Mouse (Mus musculus) midbrain, postnatal 0 days (tissue): ENCODE measurements around the gene Egr2. TPM values are rescaled to one million over a fixed set of nuclear protein-coding genes. Genes with fewer than 3 reads are reported as not detected.

ENCODE experiments used
- ATAC-seq: fragments of 200-750 bp; cut with Nextera tagmentation; 2 replicates; pipeline ENCODE4 v1.8.0; 2017; ENCODE audit warnings: moderate number of reproducible peaks, mild to moderate bottlenecking, moderate TSS enrichment, moderate library complexity; ENCODE audit not compliant: low FRiP score
- DNase-seq: peaks from one replicate; pipeline ENCODE4 v3.0.0-alpha.2; 2015; ENCODE audit warnings: low spot score
- H3K27ac ChIP-seq: fragments of 300-500 bp; sonication (generic); 2 replicates; pipeline ENCODE4 v1.5.1; 2014; ENCODE audit warnings: low read depth, mild to moderate bottlenecking, low read length, mixed read lengths
- H3K27me3 ChIP-seq: fragments of 300-500 bp; sonication (generic); 2 replicates; pipeline ENCODE4 v1.6.1; 2014; ENCODE audit warnings: low read length, control low read depth, mixed read lengths; ENCODE audit not compliant: insufficient read depth
- H3K36me3 ChIP-seq: fragments of 300-500 bp; sonication (generic); 2 replicates; pipeline ENCODE4 v1.6.1; 2014; ENCODE audit warnings: low read length, control low read depth, mixed read lengths; ENCODE audit not compliant: insufficient read depth
- H3K4me1 ChIP-seq: fragments of 300-500 bp; sonication (generic); 2 replicates; pipeline ENCODE4 v1.6.1; 2014; ENCODE audit warnings: mild to moderate bottlenecking, control low read depth, antibody characterized with exemption, low read length, mixed read lengths; ENCODE audit not compliant: insufficient read depth
- H3K4me2 ChIP-seq: fragments of 300-500 bp; sonication (generic); 2 replicates; pipeline ENCODE4 v1.6.1; 2014; ENCODE audit warnings: low read depth, mild to moderate bottlenecking, low read length, mixed read lengths; ENCODE audit not compliant: poor library complexity, severe bottlenecking
- H3K4me3 ChIP-seq: fragments of 300-500 bp; sonication (generic); 2 replicates; pipeline ENCODE4 v1.5.1; 2014; ENCODE audit warnings: low read depth, mild to moderate bottlenecking, low read length, moderate library complexity
- H3K9ac ChIP-seq: fragments of 300-500 bp; sonication (generic); replicated peaks from 2 replicates; pipeline ENCODE4 v1.6.1; 2014; ENCODE audit warnings: mild to moderate bottlenecking, low read length, moderate library complexity, mixed read lengths; ENCODE audit not compliant: poor library complexity, severe bottlenecking
- H3K9me3 ChIP-seq: fragments of 300-500 bp; sonication (generic); 2 replicates; pipeline ENCODE4 v1.6.1; 2016; ENCODE audit warnings: low read length, control low read depth
- CTCF ChIP-seq: IDR thresholded peaks from 2 replicates; pipeline ENCODE4 v1.5.1; 2016; ENCODE audit warnings: antibody characterized with exemption, mild to moderate bottlenecking
- WGBS: fragments of 180-500 bp; shearing (Covaris S2); extraction: QIAGEN DNeasy Blood & Tissue Kit; methylation state at CpG from one replicate; pipeline ENCODE4 v1.1.7; 2014; 5-methylcytosine and 5-hydroxymethylcytosine counted together
- polyA plus RNA-seq: library from polyadenylated mRNA; unstranded; fragments of >200 nt; fragmentation: Nextera tagmentation; extraction: Ambion mirVana; gene quantifications from 2 replicates; pipeline ENCODE4 v1.2.1, GENCODE M21; 2015
- total RNA-seq: library from RNA; depleted of rRNA; stranded (reverse); fragments of >200 nt; gene quantifications from 2 replicates; pipeline ENCODE4 v1.2.3, GENCODE M21; 2014

The Egr2 gene
- total and polyA plus RNA-seq, 2 experiments from 2014 or later, result 0.35 to 0.60 TPM

- DNase-seq, result no peak
- Histone ChIP-seq H3K4me2 (peak overlapping the region; percentile 98), H3K4me3 (peak overlapping the region; percentile 52), H3K27me3 (peaks cover 53% of the 10 kb centered on the region), H3K4me1 (peaks cover 19% of the 10 kb centered on the region), H3K9ac (no peak overlapping the region), H3K36me3 (no peaks in the 10 kb centered on the region), H3K9me3 (no peaks in the 10 kb centered on the region), H3K27ac (no peak overlapping the region)
- no peak for ATAC-seq
- WGBS, result 28% methylated on average over 6 of the region's 6 CpGs
- no peak for TF ChIP-seq CTCF
Observed at GRCm38 (mm10) chr10:67539401-67539730, 4.1 kb downstream of the Egr2 start.

- peaks cover 19% of the 10 kb centered on the region for H3K4me1 ChIP-seq
- DNase-seq (no peak), ATAC-seq (no peak)
- peak overlapping the region; percentile 5; the same call in 1 of the 2 replicates for H3K4me3 ChIP-seq
- no peaks in the 10 kb centered on the region for H3K36me3 ChIP-seq
- H3K9ac ChIP-seq, result no peak overlapping the region
- no peak overlapping the region for H3K27ac ChIP-seq
- H3K9me3 ChIP-seq, result no peaks in the 10 kb centered on the region
- no peak for TF ChIP-seq CTCF
- H3K27me3 ChIP-seq, result peaks cover 42% of the 10 kb centered on the region
- WGBS, result 26% methylated on average over 19 of the region's 19 CpGs
- no peak overlapping the region for H3K4me2 ChIP-seq
Observed at GRCm38 (mm10) chr10:67540591-67540990, 5.3 kb downstream of the Egr2 start.

- WGBS, result under 1% methylated on average over 20 of the region's 20 CpGs
- peak; percentile 18 for DNase-seq
- TF ChIP-seq CTCF, result no peak
Observed at GRCm38 (mm10) chr10:67547850-67548260, 12.6 kb downstream of the Egr2 start.

GRCm38 (mm10) chr10:67548261-67548854, 13.1 kb downstream of the Egr2 start:
- H3K4me1 ChIP-seq, result peaks cover 11% of the 10 kb centered on the region; the same call in 1 of the 2 replicates
- peak overlapping the region; percentile 97 for H3K4me2 ChIP-seq
- no peak for TF ChIP-seq CTCF
- DNase-seq, result peak; percentile 43
- ATAC-seq, result peak; percentile 81
- H3K27ac ChIP-seq, result peak overlapping the region; percentile 96
- H3K27me3 ChIP-seq, result no peaks in the 10 kb centered on the region
- H3K4me3 ChIP-seq, result peak overlapping the region; percentile 71
- WGBS, result under 1% methylated on average over 55 of the region's 73 CpGs
- H3K36me3 ChIP-seq, result no peaks in the 10 kb centered on the region
- no peaks in the 10 kb centered on the region for H3K9me3 ChIP-seq
- peak overlapping the region; percentile 68 for H3K9ac ChIP-seq

More at GRCm38 (mm10) chr10:67547850-67548260, 12.6 kb downstream of the Egr2 start:
- H3K27ac ChIP-seq, result peak overlapping the region; percentile 96
- no peaks in the 10 kb centered on the region for H3K9me3 ChIP-seq
- peak overlapping the region; percentile 71 for H3K4me3 ChIP-seq
- peak overlapping the region; percentile 97 for H3K4me2 ChIP-seq
- H3K9ac ChIP-seq, result peak overlapping the region; percentile 68
- no peaks in the 10 kb centered on the region for H3K27me3 ChIP-seq
- no peaks in the 10 kb centered on the region for H3K36me3 ChIP-seq
- H3K4me1 ChIP-seq, result peaks cover 11% of the 10 kb centered on the region; the same call in 1 of the 2 replicates
- no peak for ATAC-seq

- peak; percentile 98 for ATAC-seq
- peak; percentile 41 for TF ChIP-seq CTCF
- Histone ChIP-seq H3K4me3 (peak within 1 kb of the TSS; percentile 71), H3K27me3 (no peaks in the 10 kb centered on the region), H3K36me3 (no peaks in the 10 kb centered on the region), H3K9ac (peak within 1 kb of the TSS; percentile 68), H3K27ac (peak within 1 kb of the TSS; percentile 96), H3K4me1 (peaks cover 11% of the 10 kb centered on the region; the same call in 1 of the 2 replicates), H3K4me2 (peak within 1 kb of the TSS; percentile 97), H3K9me3 (no peaks in the 10 kb centered on the region)
- WGBS, result under 1% methylated on average over 66 of the region's 79 CpGs
- peak; percentile 97 for DNase-seq
Observed at GRCm38 (mm10) chr10:67548877-67549731, 13.8 kb downstream of the Egr2 start, which contains the start of gene Ado. Gene Ado (minus strand): TSS chr10:67548955.

GRCm38 (mm10) chr10:67558053-67558452, 22.8 kb downstream of the Egr2 start:
- Histone ChIP-seq H3K4me1 (no peaks in the 10 kb centered on the region), H3K9ac (no peak overlapping the region), H3K4me3 (no peak overlapping the region), H3K36me3 (no peaks in the 10 kb centered on the region), H3K27me3 (no peaks in the 10 kb centered on the region), H3K27ac (no peak overlapping the region), H3K4me2 (no peak overlapping the region), H3K9me3 (no peaks in the 10 kb centered on the region)
- no peak for ATAC-seq
- 88% methylated on average over 4 of the region's 4 CpGs for WGBS
- DNase-seq, result no peak
- no peak for TF ChIP-seq CTCF
